Mouse (Mus musculus) limb, embryonic 12.5 days (tissue): ENCODE results near the gene Nrxn1. TPM values are rescaled to one million over a fixed set of nuclear protein-coding genes. Genes with fewer than 3 reads are reported as not detected.

Experiments
- ATAC-seq: fragments of 200-750 bp; cut with Nextera tagmentation; 2 replicates; pipeline ENCODE4 v1.8.0; 2017; ENCODE audit warnings: low read depth, moderate TSS enrichment; ENCODE audit not compliant: insufficient number of reproducible peaks, insufficient read depth, low FRiP score, low TSS enrichment
- H3K27ac ChIP-seq: fragments of 300-500 bp; sonication (generic); 2 replicates; pipeline ENCODE4 v1.5.1; 2016; ENCODE audit warnings: mild to moderate bottlenecking, moderate library complexity
- H3K27me3 ChIP-seq: fragments of 300-500 bp; sonication (generic); 2 replicates; pipeline ENCODE4 v1.6.1; 2016; ENCODE audit warnings: mild to moderate bottlenecking, moderate library complexity
- H3K36me3 ChIP-seq: fragments of 300-500 bp; sonication (generic); 2 replicates; pipeline ENCODE4 v1.6.1; 2016; ENCODE audit warnings: mild to moderate bottlenecking, moderate library complexity
- H3K4me1 ChIP-seq: fragments of 300-500 bp; sonication (generic); replicated peaks from 2 replicates; pipeline ENCODE4 v1.6.1; 2016
- H3K4me2 ChIP-seq: fragments of 300-500 bp; sonication (generic); 2 replicates; pipeline ENCODE4 v1.6.1; 2016; ENCODE audit warnings: mild to moderate bottlenecking, moderate library complexity
- H3K4me3 ChIP-seq: fragments of 300-500 bp; sonication (generic); replicated peaks from 2 replicates; pipeline ENCODE4 v1.5.1; 2016; ENCODE audit warnings: mild to moderate bottlenecking
- H3K9ac ChIP-seq: fragments of 300-500 bp; sonication (generic); replicated peaks from 2 replicates; pipeline ENCODE4 v1.6.1; 2016; ENCODE audit warnings: mild to moderate bottlenecking, moderate library complexity
- H3K9me3 ChIP-seq: fragments of 300-500 bp; sonication (generic); 2 replicates; pipeline ENCODE4 v1.6.1; 2016; ENCODE audit warnings: mild to moderate bottlenecking, moderate library complexity
- WGBS: fragments of 180-500 bp; shearing (Covaris S2); methylation state at CpG from one replicate; pipeline ENCODE4 v1.1.7; 2016; 5-methylcytosine and 5-hydroxymethylcytosine counted together
- polyA plus RNA-seq: library from polyadenylated mRNA; unstranded; fragments of >200 nt; fragmentation: Nextera tagmentation; extraction: Ambion mirVana; gene quantifications from 2 replicates; pipeline ENCODE4 v1.2.1, GENCODE M21; 2016

Gene Nrxn1
- polyA plus RNA-seq, 1 experiment from 2014 or later: 8.7 TPM

DNA sequence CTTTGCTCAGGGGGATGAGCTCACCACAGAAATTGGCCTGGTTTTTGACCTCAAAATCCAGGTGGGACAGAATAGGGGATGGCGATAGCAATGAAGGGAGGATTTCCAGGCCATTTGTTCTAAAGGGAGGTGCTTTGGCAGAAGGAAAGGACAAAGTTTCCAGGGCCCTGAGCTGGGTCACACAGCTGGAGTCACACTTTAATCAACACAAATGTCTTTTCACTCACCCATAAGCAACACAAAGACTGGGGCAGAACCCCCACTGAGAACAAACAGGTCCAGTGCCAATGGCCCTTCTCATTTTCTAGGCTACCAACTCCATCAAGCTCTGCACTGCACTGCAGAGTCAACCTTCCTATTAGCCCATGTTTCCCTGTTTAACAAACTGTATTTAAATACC is 249.0 kb downstream of the Nrxn1 start:
- no peaks in the 10 kb centered on the region for H3K4me1 ChIP-seq
- H3K9ac ChIP-seq: no peak overlapping the region
- no peak overlapping the region for H3K27ac ChIP-seq
- no peaks in the 10 kb centered on the region for H3K36me3 ChIP-seq
- no peak overlapping the region for H3K4me2 ChIP-seq
- no peak for ATAC-seq
- 50% methylated on average over 1 of the region's 1 CpGs for WGBS
- no peaks in the 10 kb centered on the region for H3K9me3 ChIP-seq
- no peak overlapping the region for H3K4me3 ChIP-seq
- H3K27me3 ChIP-seq: no peaks in the 10 kb centered on the region

DNA sequence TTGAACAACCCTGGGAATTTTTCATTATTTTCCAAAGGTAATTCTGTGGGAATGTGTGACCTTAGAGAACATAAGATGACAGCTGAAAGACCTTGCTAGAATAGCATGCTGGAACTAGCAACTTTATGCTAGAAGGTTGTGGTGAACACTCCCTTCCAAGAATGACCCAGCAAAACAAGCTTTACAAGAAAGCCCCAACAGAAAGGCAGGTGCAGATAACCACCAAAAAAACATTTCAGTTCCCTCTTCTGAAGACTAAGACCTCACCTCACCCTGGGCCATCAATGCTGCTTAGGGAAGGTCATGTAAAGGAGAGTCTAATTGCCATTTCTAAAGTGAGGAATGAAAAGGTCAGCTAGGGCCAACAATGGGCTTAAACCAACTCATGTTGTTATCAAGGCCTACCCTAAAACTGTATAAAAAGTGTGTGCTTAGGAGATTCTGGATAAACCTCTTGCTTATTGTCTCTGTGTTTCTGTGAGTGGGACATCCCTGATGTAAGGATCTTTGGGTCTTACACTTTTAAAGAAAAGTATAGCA is 249.7 kb downstream of the Nrxn1 start:
- no peaks in the 10 kb centered on the region for H3K36me3 ChIP-seq
- no peaks in the 10 kb centered on the region for H3K27me3 ChIP-seq
- H3K4me1 ChIP-seq: no peaks in the 10 kb centered on the region
- H3K4me3 ChIP-seq: no peak overlapping the region
- H3K9ac ChIP-seq: no peak overlapping the region
- H3K27ac ChIP-seq: no peak overlapping the region
- H3K9me3 ChIP-seq: no peaks in the 10 kb centered on the region
- no peak for ATAC-seq
- H3K4me2 ChIP-seq: no peak overlapping the region

DNA sequence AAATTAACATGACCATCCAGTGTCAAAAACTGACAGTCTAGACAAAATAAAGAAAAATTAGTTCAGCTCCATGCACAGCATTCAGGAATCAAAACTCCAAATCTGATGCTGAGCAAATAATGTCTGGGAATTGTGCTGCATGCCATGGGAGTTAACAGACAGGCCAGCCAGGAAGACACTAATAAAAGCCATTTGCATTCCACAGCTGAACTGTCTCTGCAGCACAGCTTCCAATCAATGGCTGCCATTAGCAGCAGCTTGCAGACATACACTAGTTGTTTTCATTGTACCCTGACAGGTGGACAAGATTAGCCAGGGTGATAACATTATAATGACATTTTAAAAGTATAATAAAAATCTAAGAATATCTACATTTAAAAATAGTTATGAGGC is 255.9 kb downstream of the Nrxn1 start:
- no peak overlapping the region for H3K4me2 ChIP-seq
- ATAC-seq: no peak
- H3K27ac ChIP-seq: no peak overlapping the region
- H3K27me3 ChIP-seq: no peaks in the 10 kb centered on the region
- no peaks in the 10 kb centered on the region; the same call in 1 of the 2 replicates for H3K4me1 ChIP-seq
- no peak overlapping the region for H3K9ac ChIP-seq
- H3K36me3 ChIP-seq: no peaks in the 10 kb centered on the region
- no peaks in the 10 kb centered on the region for H3K9me3 ChIP-seq
- H3K4me3 ChIP-seq: no peak overlapping the region

DNA sequence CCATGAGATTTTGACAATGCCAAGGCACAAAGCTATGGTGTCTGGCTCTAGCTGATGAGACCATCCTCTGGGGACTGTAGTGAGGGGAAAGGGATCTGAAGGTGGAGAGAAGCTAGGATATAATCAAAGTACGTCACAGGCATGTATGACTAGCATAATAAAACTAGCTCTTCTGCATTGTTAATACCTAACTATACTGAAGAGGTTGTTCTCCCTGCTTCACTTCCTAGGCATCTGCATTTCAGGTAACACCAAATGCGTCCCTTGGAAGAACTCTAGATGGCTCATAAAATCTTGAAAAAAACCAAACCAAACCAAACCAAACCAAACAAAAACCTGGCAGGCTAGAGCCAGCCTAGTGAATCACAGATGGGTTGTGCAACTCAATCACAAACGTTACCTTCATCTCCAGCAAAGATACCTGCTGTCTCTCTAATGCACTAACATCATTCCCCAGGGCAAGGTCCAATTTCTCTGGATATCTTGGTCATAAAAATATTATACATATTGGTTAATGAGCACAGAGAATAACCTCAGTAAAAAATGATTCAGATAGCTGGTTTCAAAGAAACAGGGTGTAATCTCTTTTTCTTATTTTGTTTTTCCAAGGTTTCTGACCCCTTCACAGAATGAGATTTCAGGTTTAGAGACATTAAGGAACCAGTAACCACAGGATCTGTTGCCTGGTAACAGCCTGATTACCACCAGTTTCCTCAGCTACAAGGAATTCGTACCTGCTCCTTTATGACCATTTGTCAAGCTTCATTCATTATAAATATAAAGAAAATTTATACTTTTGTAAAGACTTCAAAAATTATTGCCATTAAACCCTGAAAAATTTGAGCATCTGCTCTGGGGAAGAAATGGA is 256.5 kb downstream of the Nrxn1 start:
- WGBS: 40% methylated on average over 4 of the region's 4 CpGs
- no peak overlapping the region for H3K4me2 ChIP-seq
- no peaks in the 10 kb centered on the region for H3K27me3 ChIP-seq
- no peaks in the 10 kb centered on the region for H3K36me3 ChIP-seq
- no peak overlapping the region for H3K27ac ChIP-seq
- no peak for ATAC-seq
- H3K4me3 ChIP-seq: no peak overlapping the region
- no peaks in the 10 kb centered on the region for H3K9me3 ChIP-seq
- H3K4me1 ChIP-seq: no peaks in the 10 kb centered on the region; the same call in 1 of the 2 replicates
- no peak overlapping the region for H3K9ac ChIP-seq

DNA sequence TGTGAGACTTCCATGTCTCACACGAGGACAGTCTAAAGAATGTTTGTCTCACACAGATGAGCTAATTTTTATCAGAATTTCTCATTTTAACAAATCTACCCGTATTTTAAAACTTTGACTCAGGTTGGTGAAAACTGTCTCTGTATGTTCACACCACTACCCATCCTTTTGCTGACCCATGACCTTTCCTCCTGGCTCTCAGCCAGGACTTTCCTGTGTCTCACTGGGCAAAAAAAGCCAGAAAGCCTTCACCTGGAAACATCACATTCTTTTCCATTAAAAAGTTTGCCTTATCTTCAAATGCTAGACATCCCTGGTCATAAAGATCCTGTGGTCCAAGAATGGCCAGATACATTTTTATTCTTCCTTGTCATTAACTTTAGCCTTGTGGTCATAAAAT is 274.5 kb downstream of the Nrxn1 start:
- H3K27me3 ChIP-seq: no peaks in the 10 kb centered on the region
- H3K9ac ChIP-seq: no peak overlapping the region
- no peak overlapping the region for H3K27ac ChIP-seq
- H3K36me3 ChIP-seq: no peaks in the 10 kb centered on the region
- H3K4me2 ChIP-seq: no peak overlapping the region
- no peaks in the 10 kb centered on the region for H3K4me1 ChIP-seq
- no peak for ATAC-seq
- no peak overlapping the region for H3K4me3 ChIP-seq
- 77% methylated on average over 2 of the region's 2 CpGs for WGBS
- no peaks in the 10 kb centered on the region for H3K9me3 ChIP-seq

DNA sequence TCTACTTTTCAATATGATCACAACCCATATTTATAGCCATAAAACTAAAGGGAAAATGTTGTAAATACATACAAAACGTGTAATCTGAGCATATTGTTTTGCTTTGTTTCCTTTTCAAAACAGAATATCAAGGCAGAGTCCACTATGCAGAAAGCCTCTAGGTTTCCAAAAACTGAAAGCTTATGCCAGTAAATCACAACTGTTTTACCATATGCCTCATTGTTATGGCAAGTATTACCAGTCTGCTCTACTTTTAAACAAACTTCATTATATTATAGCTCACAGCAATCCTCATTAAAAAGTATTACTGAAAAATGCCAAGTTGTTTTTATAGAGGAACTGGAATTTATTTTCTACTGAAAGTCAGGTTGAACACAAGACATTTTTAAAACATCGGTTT is 275.0 kb downstream of the Nrxn1 start:
- Histone ChIP-seq H3K36me3 (no peaks in the 10 kb centered on the region), H3K27me3 (no peaks in the 10 kb centered on the region), H3K27ac (no peak overlapping the region), H3K9me3 (no peaks in the 10 kb centered on the region), H3K4me1 (no peaks in the 10 kb centered on the region), H3K4me3 (no peak overlapping the region), H3K9ac (no peak overlapping the region), H3K4me2 (no peak overlapping the region)
- WGBS: 76% methylated on average over 2 of the region's 2 CpGs
- no peak for ATAC-seq

DNA sequence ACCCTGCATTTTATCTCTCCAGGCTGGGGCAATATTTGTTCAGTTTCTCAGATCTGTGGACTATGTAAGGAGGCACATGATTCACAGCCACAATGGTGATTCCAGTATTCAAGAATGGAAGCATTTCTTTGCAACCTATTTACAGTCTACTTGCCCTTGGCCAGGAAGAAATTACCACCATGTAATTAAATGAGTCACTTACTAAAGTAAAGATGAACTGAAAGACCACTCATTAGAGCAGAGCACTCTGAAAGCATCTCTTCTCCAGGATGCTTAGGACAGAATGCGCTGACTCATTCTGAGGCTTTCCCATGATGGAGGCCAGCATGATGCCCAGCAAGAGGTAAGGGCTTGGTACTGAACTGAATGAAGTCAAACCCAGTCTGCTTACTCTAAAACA is 277.6 kb downstream of the Nrxn1 start:
- Histone ChIP-seq H3K27me3 (no peaks in the 10 kb centered on the region), H3K27ac (no peak overlapping the region), H3K36me3 (no peaks in the 10 kb centered on the region), H3K4me2 (no peak overlapping the region), H3K4me1 (no peaks in the 10 kb centered on the region), H3K9ac (no peak overlapping the region), H3K9me3 (no peaks in the 10 kb centered on the region), H3K4me3 (no peak overlapping the region)
- 91% methylated on average over 1 of the region's 1 CpGs for WGBS
- ATAC-seq: no peak

DNA sequence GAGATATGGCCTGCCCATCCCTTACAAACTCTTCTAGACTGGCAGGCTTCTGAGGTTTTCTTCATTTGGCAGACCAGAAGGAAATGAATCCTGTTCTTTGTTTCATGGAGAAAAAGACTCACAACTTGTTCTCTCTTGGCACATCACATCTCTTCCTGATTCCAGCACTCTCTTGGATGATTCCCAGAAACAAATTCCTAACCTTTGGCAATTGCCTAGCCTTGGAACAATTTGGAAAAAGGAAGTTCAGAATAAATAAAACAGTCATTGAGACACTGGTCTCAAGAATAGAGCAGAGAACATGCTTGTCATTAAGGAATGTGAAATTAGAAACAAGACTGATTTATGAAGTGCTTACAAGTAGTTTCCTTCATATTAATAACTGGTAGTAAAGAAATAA is 279.1 kb downstream of the Nrxn1 start:
- Histone ChIP-seq H3K9me3 (no peaks in the 10 kb centered on the region), H3K27ac (no peak overlapping the region), H3K27me3 (no peaks in the 10 kb centered on the region), H3K4me2 (no peak overlapping the region), H3K4me1 (no peaks in the 10 kb centered on the region), H3K36me3 (no peaks in the 10 kb centered on the region), H3K9ac (no peak overlapping the region), H3K4me3 (no peak overlapping the region)
- ATAC-seq: no peak

DNA sequence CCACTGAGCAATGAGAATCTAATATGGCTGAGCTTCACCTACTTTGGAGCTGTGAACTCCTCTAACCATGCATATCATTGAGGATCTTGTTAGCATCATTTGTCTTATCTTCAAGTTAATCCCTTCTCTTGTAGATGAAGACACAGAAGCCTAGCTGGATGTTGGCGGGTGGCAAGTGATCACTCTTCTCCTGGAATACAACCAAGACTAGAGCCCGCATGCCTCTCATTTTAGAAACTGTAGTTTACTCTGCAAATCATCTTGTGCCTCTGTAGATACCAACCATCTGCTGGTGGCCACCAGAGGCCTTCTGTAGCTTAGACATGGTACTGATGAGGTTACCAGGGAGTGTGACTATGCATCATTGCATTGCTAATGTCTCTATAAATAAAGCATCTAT is 280.4 kb downstream of the Nrxn1 start:
- Histone ChIP-seq H3K9ac (no peak overlapping the region), H3K4me3 (no peak overlapping the region), H3K9me3 (no peaks in the 10 kb centered on the region), H3K4me1 (no peaks in the 10 kb centered on the region; the same call in 1 of the 2 replicates), H3K27me3 (no peaks in the 10 kb centered on the region), H3K27ac (no peak overlapping the region), H3K36me3 (no peaks in the 10 kb centered on the region), H3K4me2 (no peak overlapping the region)
- no peak for ATAC-seq
- WGBS: 99% methylated on average over 2 of the region's 2 CpGs

DNA sequence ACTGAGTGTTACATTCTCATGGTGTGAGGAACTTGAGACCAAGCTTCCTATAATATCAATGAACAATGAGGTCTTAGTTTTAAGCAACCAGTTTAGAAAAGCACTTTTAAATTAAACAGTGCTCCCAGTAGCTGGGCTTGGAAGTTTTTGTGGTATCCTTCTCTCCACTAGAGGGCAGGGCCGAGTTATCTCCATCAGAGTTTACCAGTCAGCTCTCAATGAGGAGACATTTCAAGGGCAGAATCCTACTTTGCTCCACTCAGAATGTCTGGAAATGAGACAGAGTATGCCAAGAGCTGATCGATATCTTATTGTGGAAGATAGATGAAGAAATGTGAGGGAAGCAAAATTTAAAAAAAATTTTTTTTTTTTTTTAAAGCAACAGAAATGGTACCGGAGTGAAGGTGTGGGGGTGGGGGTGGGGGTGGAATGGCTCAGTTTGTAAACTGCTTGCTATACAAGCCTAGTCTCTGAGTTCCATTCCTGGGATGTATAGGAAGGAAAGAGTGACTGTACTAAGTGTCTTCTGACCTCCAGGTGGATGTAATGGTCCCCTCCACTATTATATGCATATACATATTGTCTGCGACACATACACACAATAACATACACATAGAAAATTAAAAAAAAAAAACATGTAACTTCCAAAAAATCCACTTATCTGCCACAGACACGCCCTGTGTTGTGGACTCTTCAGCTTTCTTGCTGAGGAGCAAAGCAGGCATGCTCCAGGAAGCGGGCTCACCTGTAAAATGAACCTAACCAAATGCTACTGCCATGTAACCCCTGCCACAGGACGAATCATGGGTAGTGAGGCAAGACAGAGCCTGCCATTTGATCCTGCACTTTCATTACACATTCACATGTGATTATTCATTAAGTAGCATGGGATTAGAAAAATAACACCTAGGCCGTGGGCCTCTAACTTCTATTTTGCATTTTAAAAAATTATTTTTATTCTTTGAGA is 283.4 kb downstream of the Nrxn1 start:
- no peaks in the 10 kb centered on the region for H3K27me3 ChIP-seq
- no peak overlapping the region for H3K9ac ChIP-seq
- no peak overlapping the region for H3K27ac ChIP-seq
- no peaks in the 10 kb centered on the region for H3K9me3 ChIP-seq
- ATAC-seq: 0 out of 2 replicates have a peak, but pooled peaks have one; percentile 68
- 68% methylated on average over 8 of the region's 8 CpGs for WGBS
- no peaks in the 10 kb centered on the region for H3K36me3 ChIP-seq
- H3K4me1 ChIP-seq: no peaks in the 10 kb centered on the region; the same call in 1 of the 2 replicates
- H3K4me3 ChIP-seq: no peak overlapping the region
- H3K4me2 ChIP-seq: no peak overlapping the region

DNA sequence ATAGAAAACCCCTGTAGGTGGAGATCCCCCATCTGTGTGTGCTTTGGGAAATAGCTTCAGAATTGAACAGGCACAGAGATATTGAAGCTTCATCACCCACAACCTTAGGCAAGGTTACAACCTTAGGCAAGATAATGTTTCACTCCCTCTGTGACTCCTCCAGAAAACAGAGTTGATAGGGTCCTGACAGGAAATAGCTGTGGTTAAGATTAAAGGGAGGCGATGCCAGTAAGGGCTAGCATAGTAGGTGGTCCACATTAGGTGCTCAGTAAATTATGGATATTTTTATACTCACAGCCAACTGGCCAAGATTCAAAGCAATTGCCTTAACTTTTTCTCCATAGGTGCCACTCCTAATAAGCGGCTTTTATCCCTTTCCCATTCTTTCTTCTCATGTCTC is 284.6 kb downstream of the Nrxn1 start:
- Histone ChIP-seq H3K4me3 (no peak overlapping the region), H3K9me3 (no peaks in the 10 kb centered on the region), H3K4me2 (no peak overlapping the region), H3K27ac (no peak overlapping the region), H3K4me1 (no peaks in the 10 kb centered on the region; the same call in 1 of the 2 replicates), H3K27me3 (no peaks in the 10 kb centered on the region), H3K9ac (no peak overlapping the region), H3K36me3 (no peaks in the 10 kb centered on the region)
- ATAC-seq: no peak
- WGBS: 60% methylated on average over 2 of the region's 2 CpGs
